Mouse (Mus musculus): ENCODE measurements around the gene Unc5a. TPM values are rescaled to one million over a fixed set of nuclear protein-coding genes. Genes with fewer than 3 reads are reported as not detected.

The Unc5a gene
- polyA plus RNA-seq, 1 experiment = 4.1 TPM

DNA sequence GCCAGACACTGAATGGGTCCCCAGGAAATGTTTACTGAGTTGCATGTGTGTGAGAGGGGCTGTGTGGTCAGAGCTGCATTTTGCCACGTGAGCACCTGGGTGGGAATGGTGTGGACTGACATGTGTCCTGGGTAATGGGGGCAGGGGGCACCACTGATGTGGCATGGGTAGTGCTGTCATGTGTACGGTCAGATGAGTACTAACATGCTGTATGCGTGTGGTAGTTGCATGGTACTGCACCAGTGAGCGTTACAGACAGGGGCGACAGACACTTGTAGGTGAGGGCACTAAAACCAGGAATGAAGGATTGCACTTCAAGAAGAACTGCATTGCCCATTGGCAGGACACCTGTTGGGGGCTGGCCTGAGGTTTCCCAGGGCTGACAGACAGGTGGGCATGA, 2.0 kb downstream of the Unc5a start:
- DNase-seq (ENCODE audit: low read depth, low spot score) = no peak
- 49% methylated on average over 5 of the region's 5 CpGs for WGBS

GRCm38 (mm10) chr13:54954745-54955144, 5.5 kb downstream of the Unc5a start:
- DNase-seq (ENCODE audit: low read depth, low spot score) = no peak
- WGBS = 48% methylated on average over 2 of the region's 2 CpGs

DNA sequence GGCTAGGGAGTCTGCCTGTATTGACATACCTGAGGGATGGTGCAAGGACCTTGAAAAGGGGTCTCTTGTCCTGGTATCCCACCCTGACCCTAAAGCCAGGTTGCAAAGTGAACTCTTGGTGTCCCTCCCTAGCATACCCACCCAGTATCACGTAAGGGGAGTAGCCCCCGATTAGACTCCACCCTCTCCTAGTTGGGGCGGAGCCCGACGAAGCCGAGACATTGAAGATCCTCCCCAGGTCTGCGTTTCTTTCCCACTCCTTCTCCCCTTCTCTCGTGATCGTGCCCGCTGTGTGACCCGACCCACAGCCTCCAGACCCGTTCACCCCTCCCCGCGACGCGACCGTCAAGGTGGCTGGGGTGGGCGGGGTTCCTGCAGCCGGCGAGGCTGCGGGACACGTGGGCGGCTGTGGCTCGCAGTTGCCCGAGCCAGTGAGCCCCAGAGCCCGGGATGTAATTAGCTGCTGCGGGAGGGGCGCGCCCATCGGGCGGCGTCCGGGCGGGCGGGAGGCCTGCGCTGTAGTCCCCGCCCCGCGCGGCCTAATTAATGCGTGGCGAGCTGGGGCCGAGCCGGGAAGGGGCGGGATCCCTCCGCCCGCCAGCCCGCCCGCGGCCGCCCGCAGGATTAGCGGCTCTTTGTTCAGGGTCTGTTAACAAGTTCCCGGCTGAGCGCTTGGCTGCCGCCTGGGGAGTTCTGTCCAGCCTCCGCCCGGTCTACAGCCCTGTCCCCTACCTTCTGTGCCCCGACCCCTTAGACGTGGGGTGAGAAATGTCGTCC, 6.7 kb downstream of the Unc5a start:
- peak; percentile 7 for DNase-seq (ENCODE audit: low read depth, low spot score)
- WGBS = under 1% methylated on average over 61 of the region's 61 CpGs

DNA sequence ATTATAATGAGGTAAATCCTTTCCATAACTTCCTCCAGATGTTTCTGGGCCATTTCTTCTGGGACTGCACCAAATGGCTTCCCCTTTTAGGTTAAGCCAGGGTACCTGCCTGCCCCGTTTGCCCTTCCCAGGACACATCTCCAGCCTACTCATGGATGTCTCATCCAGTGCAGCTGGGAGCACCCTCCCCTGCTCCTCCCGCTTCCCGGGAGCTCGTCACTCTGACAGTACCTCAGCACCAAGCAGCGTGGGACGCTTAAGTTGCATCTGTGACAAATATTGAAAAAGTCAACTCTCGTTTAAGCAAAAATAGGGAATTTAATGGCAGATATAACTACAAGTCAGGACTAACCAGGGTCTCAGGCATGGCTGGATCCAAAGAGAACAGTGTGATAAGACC, 8.1 kb downstream of the Unc5a start:
- DNase-seq (ENCODE audit: low read depth, low spot score) = no peak
- 65% methylated on average over 7 of the region's 7 CpGs for WGBS

GRCm38 (mm10) chr13:54959059-54959701, 10.0 kb downstream of the Unc5a start:
- no peak for DNase-seq (ENCODE audit: low read depth, low spot score)
- WGBS = 60% methylated on average over 15 of the region's 15 CpGs

- 54% methylated on average over 6 of the region's 6 CpGs for WGBS
Measured at GRCm38 (mm10) chr13:54959842-54960241, 10.6 kb downstream of the Unc5a start.

DNA sequence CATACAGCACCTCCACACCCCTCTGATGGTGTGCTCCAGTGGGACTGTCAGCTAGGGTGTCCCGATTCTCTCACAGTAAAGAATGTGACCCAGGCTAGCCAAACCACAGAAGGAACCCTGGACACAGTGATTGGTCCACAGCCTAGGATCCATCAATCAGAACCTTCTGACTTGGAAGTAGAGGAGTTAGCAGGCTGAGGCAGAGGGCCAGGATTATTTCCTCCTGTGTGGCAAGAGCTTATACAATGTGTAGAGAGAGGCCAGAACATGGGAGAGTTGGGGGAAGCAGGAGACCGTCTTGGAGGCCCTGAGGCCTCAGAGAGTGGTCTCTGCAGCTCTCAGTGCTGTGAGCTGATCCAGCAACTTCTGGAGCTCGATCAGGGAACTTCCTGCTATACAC, 11.3 kb downstream of the Unc5a start:
- 49% methylated on average over 3 of the region's 3 CpGs for WGBS
- no peak for DNase-seq (ENCODE audit: low read depth, low spot score)

More at GRCm38 (mm10) chr13:54959842-54960241, 10.6 kb downstream of the Unc5a start:
- DNase-seq (ENCODE audit: low read depth, low spot score) = no peak

- no peak for DNase-seq (ENCODE audit: low read depth, low spot score)
- 88% methylated on average over 6 of the region's 6 CpGs for WGBS
Measured at GRCm38 (mm10) chr13:54965256-54965655, 16.0 kb downstream of the Unc5a start.

- WGBS = 75% methylated on average over 11 of the region's 11 CpGs
Measured at GRCm38 (mm10) chr13:54967501-54967900, 18.3 kb downstream of the Unc5a start.

GRCm38 (mm10) chr13:54968636-54969035, 19.4 kb downstream of the Unc5a start:
- DNase-seq (ENCODE audit: low read depth, low spot score) = no peak
- 66% methylated on average over 5 of the region's 5 CpGs for WGBS

More at GRCm38 (mm10) chr13:54967501-54967900, 18.3 kb downstream of the Unc5a start:
- no peak for DNase-seq (ENCODE audit: low read depth, low spot score)

- DNase-seq (ENCODE audit: low read depth, low spot score) = no peak
- 64% methylated on average over 9 of the region's 9 CpGs for WGBS
Measured at GRCm38 (mm10) chr13:54969513-54969912, 20.3 kb downstream of the Unc5a start.

- WGBS = 37% methylated on average over 14 of the region's 14 CpGs
- no peak for DNase-seq (ENCODE audit: low read depth, low spot score)
Measured at GRCm38 (mm10) chr13:54970521-54971247, 21.5 kb downstream of the Unc5a start.

DNA sequence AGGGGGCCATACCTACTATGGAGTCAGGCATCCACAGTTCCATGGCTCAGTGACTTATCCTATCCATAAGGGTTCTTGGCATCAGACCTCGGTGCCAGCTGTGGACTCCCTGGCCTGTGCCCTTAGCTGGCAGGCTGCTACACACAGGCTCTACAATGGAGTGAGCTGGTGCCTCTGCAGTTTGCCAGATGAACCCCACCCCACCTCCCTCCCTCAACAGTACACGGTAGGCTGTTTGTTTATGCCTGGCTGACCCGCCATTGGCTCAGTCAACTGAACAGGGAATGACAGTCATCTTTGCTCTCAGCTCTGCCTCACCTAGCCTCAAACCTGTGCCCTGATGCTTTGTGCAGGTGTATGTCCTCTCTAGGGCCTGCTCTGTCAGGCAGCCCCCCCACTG, 26.3 kb downstream of the Unc5a start:
- no peak for DNase-seq (ENCODE audit: low read depth, low spot score)
- 41% methylated on average over 3 of the region's 3 CpGs for WGBS

DNA sequence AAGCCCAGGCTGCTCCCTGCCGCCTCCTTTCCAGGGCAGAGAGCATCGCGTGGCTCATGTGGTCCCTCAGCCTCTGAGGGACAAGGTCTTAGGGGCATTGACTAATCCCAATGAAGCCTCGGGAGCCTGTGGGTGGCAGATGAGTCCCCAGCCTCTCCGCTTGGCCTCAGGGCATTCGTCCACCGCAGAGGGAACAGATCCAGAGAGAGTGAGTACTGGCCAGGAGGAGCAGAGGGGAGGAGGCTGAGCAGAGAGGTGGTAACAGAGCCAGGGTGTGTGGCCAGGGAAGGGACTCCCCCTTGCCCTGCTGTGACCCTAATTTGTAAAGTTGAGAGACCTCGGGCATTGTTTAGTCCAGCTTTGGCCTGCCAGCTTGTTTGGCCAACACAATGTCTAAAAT, 29.6 kb downstream of the Unc5a start:
- no peak for DNase-seq (ENCODE audit: low read depth, low spot score)
- WGBS = 53% methylated on average over 8 of the region's 8 CpGs

- DNase-seq (ENCODE audit: low read depth, low spot score) = no peak
- WGBS = 63% methylated on average over 12 of the region's 12 CpGs
Measured at GRCm38 (mm10) chr13:54980957-54981356, 31.7 kb downstream of the Unc5a start.

GRCm38 (mm10) chr13:54983001-54983400, 33.8 kb downstream of the Unc5a start:
- no peak for DNase-seq (ENCODE audit: low read depth, low spot score)
- 72% methylated on average over 8 of the region's 8 CpGs for WGBS

DNA sequence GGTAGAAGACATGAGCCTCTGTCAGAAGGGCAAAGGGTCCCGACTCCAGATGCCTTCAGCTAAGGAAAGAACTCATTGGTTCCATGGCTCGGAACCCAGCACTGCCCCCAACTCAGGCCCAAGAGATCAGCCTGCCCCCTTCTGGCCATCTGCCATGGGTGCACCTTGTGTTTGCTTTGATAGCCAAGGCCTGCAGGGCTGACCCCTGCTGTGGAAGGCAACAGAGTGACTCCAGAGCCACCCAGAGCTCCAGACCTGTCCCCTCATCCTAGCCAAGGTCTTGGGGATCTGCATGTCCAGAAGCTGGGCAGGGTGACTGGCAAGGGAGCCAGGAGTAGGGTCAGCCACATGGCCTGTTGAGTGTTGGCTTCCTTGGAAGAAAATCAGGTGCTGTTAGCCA, 34.4 kb downstream of the Unc5a start:
- DNase-seq (ENCODE audit: low read depth, low spot score) = no peak
- WGBS = 69% methylated on average over 2 of the region's 2 CpGs

- DNase-seq (ENCODE audit: low read depth, low spot score) = no peak
- 81% methylated on average over 9 of the region's 9 CpGs for WGBS
Measured at GRCm38 (mm10) chr13:54987405-54987804, 38.2 kb downstream of the Unc5a start.

DNA sequence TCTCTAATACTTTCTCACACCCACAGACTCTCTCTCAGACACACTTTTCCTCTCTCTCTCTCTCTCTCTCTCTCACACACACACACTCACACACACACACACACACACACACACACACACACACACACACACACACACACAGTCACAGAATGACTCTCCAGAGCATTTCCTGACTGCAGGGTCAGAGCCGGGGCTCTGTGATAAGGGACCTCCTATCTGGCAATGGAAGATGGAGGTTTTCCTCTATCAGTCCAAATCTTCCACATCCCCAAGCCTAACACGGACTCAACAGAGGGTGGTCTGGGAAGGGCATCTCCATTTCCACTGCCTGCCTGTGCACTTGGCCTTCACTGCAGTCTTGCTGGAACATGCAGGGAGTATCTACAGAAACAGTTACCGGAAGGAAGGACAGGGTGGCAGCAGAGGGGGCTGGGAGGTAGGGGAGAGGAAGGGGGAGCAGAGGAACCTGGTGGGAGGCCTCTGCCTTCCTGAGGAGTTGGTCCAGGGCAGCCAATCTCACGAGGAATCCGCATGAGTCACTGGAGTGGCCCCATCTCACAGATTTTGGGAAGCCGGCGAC, 39.1 kb downstream of the Unc5a start:
- 54% methylated on average over 7 of the region's 7 CpGs for WGBS
- DNase-seq (ENCODE audit: low read depth, low spot score) = no peak

GRCm38 (mm10) chr13:54992215-54992614, 43.0 kb downstream of the Unc5a start:
- no peak for DNase-seq (ENCODE audit: low read depth, low spot score)
- WGBS = 77% methylated on average over 7 of the region's 7 CpGs

Data from large intestine, adult 2 months (tissue).